Mouse (Mus musculus) C2C12 (cell line): ENCODE data around the gene Sec61a1. TPM values are rescaled to one million over a fixed set of nuclear protein-coding genes. Genes with fewer than 3 reads are reported as not detected.

Experiments used
- H3K27me3 ChIP-seq: one replicate; pipeline ENCODE4 v1.6.1; 2011; ENCODE audit not compliant: control insufficient read depth, insufficient read depth, insufficient read length
- H3K36me3 ChIP-seq: one replicate; pipeline ENCODE4 v1.6.1; 2011; ENCODE audit not compliant: control insufficient read depth, insufficient read depth
- H3K4me3 ChIP-seq: one replicate; pipeline ENCODE4 v1.5.1; 2011; ENCODE audit warnings: mild to moderate bottlenecking, control low read depth; ENCODE audit not compliant: poor library complexity, insufficient read depth, severe bottlenecking
- H3K79me2 ChIP-seq: one replicate; pipeline ENCODE4 v1.6.1; 2011; ENCODE audit not compliant: control insufficient read depth, insufficient read depth
- H3K79me3 ChIP-seq: one replicate; pipeline ENCODE4 v1.6.1; 2011; ENCODE audit warnings: low read depth, control low read depth
- H3ac ChIP-seq: one replicate; pipeline ENCODE3; 2011; ENCODE audit warnings: low read depth; ENCODE audit not compliant: control insufficient read depth, insufficient read length
- CEBPB ChIP-seq: IDR thresholded peaks from one replicate; pipeline ENCODE4 v1.6.1; 2011; ENCODE audit warnings: low read depth, mild to moderate bottlenecking, control low read depth, moderate library complexity
- CTCF ChIP-seq: IDR thresholded peaks from one replicate; pipeline ENCODE4 v1.5.1; 2011; ENCODE audit not compliant: control insufficient read depth, insufficient read depth, insufficient read length
- FOSL1 ChIP-seq: IDR thresholded peaks from one replicate; pipeline ENCODE4 v1.8.0; 2011; ENCODE audit warnings: mild to moderate bottlenecking, low read length; ENCODE audit not compliant: poor library complexity, insufficient read depth, severe bottlenecking
- MAX ChIP-seq: IDR thresholded peaks from one replicate; pipeline ENCODE4 v1.6.1; 2011; ENCODE audit warnings: mild to moderate bottlenecking, control low read depth
- MYOD1 ChIP-seq: IDR thresholded peaks from one replicate; pipeline ENCODE4 v1.6.1; 2011; ENCODE audit warnings: low read depth; ENCODE audit not compliant: control insufficient read depth, insufficient read length
- MYOG ChIP-seq: IDR thresholded peaks from one replicate; pipeline ENCODE4 v1.6.1; 2011; ENCODE audit not compliant: control insufficient read depth, insufficient read length; ENCODE audit errors: extremely low read depth
- USF1 ChIP-seq: IDR thresholded peaks from one replicate; pipeline ENCODE4 v1.6.1; 2011; ENCODE audit warnings: low read depth, mild to moderate bottlenecking, control low read depth, moderate library complexity
- polyA plus RNA-seq: library from polyadenylated mRNA; unstranded; fragments of >200 nt; fragmentation: generic; extraction: Trizol; gene quantifications from one replicate; pipeline ENCODE4 v1.2.1, GENCODE M21; 2012; ENCODE audit warnings: missing spikeins

The Sec61a1 gene
- polyA plus RNA-seq, 1 experiment, result 167 TPM

DNA sequence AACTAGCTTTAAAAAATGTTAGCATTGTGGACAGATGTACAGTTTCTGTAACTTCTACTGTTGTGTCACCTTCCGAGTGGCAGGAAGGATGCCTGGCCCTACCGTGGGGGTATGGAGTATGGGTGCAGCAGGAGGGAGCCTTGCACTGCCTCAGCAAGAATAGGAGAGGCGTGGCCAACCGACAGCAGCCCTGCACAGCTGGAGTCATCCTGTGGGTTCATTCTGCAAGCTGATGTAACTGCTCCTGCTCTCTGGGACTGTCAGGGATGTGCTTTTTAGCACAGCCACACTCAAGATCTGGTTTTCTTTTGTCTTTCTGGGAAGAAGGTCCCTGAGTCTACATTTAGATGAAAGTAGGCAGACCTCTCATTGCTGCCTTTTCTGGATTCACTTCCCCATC is 38.8 kb upstream of the Sec61a1 start:
- Histone ChIP-seq H3ac (no peak overlapping the region), H3K79me3 (no peaks in the 10 kb centered on the region), H3K79me2 (no peaks in the 10 kb centered on the region), H3K27me3 (no peaks in the 10 kb centered on the region), H3K4me3 (no peak overlapping the region), H3K36me3 (no peaks in the 10 kb centered on the region)
- TF ChIP-seq MYOG (no peak), USF1 (no peak), CTCF (no peak), MAX (no peak), FOSL1 (no peak), MYOD1 (no peak), CEBPB (no peak)

DNA sequence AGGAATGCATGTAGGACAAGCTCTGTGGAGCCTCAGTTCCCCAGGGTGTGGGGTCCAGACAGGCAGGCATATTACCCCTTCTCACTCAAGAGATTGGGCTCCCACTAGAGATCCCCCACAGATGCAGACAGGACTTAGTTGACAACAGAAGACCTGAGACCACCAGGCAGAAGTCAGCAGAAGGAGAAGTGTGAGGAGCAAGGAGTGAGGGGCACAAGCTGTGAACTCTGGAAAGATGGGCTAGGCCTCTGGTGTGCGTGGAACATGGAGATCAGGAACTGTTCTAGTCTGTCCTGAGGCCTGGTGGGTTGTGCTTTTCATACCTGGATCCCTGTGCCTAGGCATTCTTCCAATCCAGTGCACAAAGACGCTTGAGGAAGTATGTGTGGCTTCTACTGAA is 31.2 kb upstream of the Sec61a1 start:
- TF ChIP-seq FOSL1 (no peak), MAX (no peak), MYOD1 (no peak), CEBPB (no peak)
- H3K79me3 ChIP-seq, result no peaks in the 10 kb centered on the region
- no peaks in the 10 kb centered on the region for H3K79me2 ChIP-seq
- no peak overlapping the region for H3ac ChIP-seq
- H3K4me3 ChIP-seq, result no peak overlapping the region
- H3K36me3 ChIP-seq, result no peaks in the 10 kb centered on the region
- H3K27me3 ChIP-seq, result no peaks in the 10 kb centered on the region

DNA sequence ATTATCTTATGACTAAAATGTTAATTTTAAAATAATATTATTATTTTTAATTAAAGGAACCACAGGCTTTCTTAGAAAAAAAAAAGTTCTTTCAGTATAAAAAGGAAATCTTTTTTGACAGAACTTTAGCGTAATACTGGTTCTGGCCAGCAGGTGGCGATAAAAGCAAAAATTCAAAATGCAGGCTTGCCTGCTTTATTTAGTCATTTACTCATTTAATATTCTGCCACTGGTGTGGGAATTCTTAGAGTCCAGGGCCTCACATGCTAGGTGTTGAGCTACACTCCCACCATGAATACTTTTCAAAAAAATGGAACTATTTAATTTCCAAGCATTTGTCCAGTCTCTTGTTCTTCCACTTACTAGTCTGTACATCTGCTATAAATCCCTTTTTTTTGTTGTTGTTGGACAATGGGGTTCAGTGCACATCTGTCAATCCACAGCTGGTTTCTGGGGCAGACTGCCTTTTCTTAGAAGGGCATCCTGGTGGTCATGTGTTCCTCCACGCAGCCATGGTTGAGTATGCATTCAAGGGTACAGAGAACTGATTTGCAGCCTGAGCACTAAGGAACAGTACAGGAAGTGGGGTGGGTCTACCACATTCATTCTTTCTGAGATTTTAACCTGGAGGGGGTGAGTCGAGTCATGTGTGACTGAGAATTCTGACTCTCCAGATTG is 30.6 kb upstream of the Sec61a1 start:
- TF ChIP-seq CTCF (no peak), FOSL1 (no peak), MYOG (no peak), USF1 (no peak), MAX (no peak), MYOD1 (no peak), CEBPB (no peak)
- Histone ChIP-seq H3K79me3 (no peaks in the 10 kb centered on the region), H3ac (no peak overlapping the region), H3K79me2 (no peaks in the 10 kb centered on the region), H3K4me3 (no peak overlapping the region), H3K36me3 (no peaks in the 10 kb centered on the region), H3K27me3 (no peaks in the 10 kb centered on the region)

DNA sequence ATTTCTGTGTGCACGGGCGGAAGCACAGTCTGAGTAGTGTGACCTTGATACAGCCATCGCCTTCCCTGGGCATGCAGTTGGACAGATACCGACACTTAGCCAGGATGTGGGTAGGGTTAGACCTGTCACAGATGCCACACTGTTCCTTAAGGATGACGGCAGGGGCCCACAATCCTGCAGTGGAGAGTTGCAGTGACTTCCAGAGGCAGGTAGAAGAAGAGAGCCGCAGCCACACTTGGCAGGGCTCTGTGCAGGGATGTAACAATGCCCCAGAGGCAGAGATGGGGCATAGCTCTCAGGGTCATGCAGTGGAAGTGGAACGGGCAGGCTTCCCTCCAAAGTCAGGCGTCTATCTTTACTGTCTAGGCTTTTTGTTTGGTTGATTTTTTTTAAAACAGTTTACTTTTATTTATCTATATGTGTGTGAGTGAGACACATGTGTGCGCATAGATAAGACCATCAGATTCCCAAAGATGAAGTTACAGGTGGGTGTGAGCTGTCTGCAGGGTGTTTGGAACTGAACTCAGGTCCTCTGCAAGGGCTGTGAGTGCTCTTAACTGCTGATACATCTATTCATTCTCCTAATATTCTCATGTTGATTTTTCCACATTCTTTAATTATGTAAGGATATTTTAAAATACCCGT is 29.8 kb upstream of the Sec61a1 start:
- Histone ChIP-seq H3K79me2 (no peaks in the 10 kb centered on the region), H3K36me3 (no peaks in the 10 kb centered on the region), H3ac (no peak overlapping the region), H3K27me3 (no peaks in the 10 kb centered on the region), H3K4me3 (no peak overlapping the region), H3K79me3 (no peaks in the 10 kb centered on the region)
- TF ChIP-seq USF1, result no peak
- no peak for TF ChIP-seq CEBPB
- no peak for TF ChIP-seq MAX

DNA sequence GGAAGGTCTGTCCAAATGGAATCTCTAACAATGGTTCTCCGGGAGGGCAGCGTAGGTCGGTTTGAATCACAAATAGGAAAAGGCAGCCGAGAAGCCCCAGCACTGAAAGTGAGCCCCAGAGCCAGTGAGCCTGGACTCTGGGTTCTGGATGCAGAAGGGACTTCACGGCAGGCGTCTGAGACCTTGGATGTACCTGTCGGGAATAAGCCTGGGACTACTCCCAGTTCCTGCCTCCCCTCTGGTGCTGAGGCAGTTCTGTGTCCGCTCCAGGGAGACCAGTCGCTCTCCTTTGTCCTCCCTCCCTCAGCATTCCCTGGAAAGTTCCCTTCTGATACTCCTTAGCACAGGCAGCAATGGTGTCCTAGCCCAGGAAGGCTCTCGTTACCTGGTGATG is 26.7 kb upstream of the Sec61a1 start:
- Histone ChIP-seq H3ac (peak overlapping the region; percentile 39), H3K36me3 (no peaks in the 10 kb centered on the region), H3K27me3 (peaks cover 1% of the 10 kb centered on the region), H3K4me3 (no peak overlapping the region), H3K79me3 (no peaks in the 10 kb centered on the region), H3K79me2 (no peaks in the 10 kb centered on the region)
- TF ChIP-seq USF1 (no peak), FOSL1 (no peak), MYOG (no peak), CTCF (no peak), MAX (no peak), MYOD1 (no peak), CEBPB (no peak)
